Mouse (Mus musculus): ENCODE data around the gene Raly.

DNA sequence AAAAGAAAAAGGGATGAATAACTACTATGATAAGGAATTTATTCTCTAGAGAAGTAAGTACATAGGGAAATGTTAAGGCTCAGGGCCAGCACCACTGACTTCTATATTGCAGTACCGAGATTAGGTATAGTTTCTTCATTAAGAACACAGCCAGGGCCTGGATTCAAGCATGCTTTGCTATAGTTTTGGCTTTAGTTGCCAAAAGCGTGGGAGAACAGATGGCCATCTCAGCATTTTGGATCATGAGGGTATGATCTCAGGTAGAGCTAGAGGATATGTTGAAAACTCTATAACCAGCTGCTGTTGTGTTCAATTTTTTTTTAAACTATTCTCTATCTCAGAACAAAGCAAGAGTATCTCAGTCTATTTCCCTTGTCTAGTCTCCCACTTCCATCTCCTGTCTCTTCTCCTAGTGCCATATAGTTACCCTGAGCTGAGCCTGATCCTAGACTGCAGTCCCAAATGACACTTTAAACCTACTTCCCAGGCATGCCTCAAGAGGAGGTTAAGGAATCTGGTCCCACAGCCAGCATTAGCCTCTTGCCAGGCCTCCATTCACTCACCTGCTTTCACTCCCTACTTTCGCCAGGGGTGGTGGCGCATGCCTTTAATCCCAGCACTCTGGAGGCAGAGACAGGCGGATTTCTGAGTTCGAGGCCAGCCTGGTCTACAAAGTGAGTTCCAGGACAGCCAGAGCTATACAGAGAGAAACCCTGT is 43.4 kb downstream of the Raly start:
- TF ChIP-seq CTCF (IDR thresholded peaks at IDR 0.05; ENCODE audit: low read depth) (no peak), EP300 (IDR thresholded peaks at IDR 0.05; ENCODE audit: low read depth) (no peak)
